Mouse (Mus musculus) forebrain, embryonic 12.5 days (tissue): ENCODE data around the gene 4932438H23Rik. TPM values are rescaled to one million over a fixed set of nuclear protein-coding genes. Genes with fewer than 3 reads are reported as not detected.
A peak's percentile ranks its signal among the peaks of the same experiment; 100 is the strongest.
"Not testable (repeated sequence)": the region's sequence is repeated elsewhere in the genome, so short reads cannot be mapped to it uniquely, and the experiment has no call there.

Experiments used
- ATAC-seq: fragments of 200-750 bp; cut with Nextera tagmentation; 2 replicates; pipeline ENCODE4 v1.8.0; 2017; ENCODE audit warnings: moderate TSS enrichment; ENCODE audit not compliant: low FRiP score
- H3K27ac ChIP-seq: fragments of 300-500 bp; sonication (generic); 2 replicates; pipeline ENCODE4 v1.5.1; 2016; ENCODE audit warnings: mild to moderate bottlenecking
- H3K27me3 ChIP-seq: fragments of 300-500 bp; sonication (generic); 2 replicates; pipeline ENCODE4 v1.6.1; 2016; ENCODE audit warnings: mild to moderate bottlenecking
- H3K36me3 ChIP-seq: fragments of 300-500 bp; sonication (generic); replicated peaks from 2 replicates; pipeline ENCODE4 v1.6.1; 2016; ENCODE audit warnings: mild to moderate bottlenecking
- H3K4me1 ChIP-seq: fragments of 300-500 bp; sonication (generic); 2 replicates; pipeline ENCODE4 v1.6.1; 2016
- H3K4me2 ChIP-seq: fragments of 300-500 bp; sonication (generic); 2 replicates; pipeline ENCODE4 v1.6.1; 2016; ENCODE audit warnings: mild to moderate bottlenecking, moderate library complexity
- H3K4me3 ChIP-seq: fragments of 300-500 bp; sonication (generic); replicated peaks from 2 replicates; pipeline ENCODE4 v1.5.1; 2016; ENCODE audit warnings: mild to moderate bottlenecking
- H3K9ac ChIP-seq: fragments of 300-500 bp; sonication (generic); 2 replicates; pipeline ENCODE4 v1.6.1; 2016; ENCODE audit warnings: mild to moderate bottlenecking
- H3K9me3 ChIP-seq: fragments of 300-500 bp; sonication (generic); 2 replicates; pipeline ENCODE4 v1.6.1; 2016
- WGBS: fragments of 180-500 bp; shearing (Covaris S2); methylation state at CpG from one replicate; pipeline ENCODE4 v1.1.7; 2016; 5-methylcytosine and 5-hydroxymethylcytosine counted together
- polyA plus RNA-seq: library from polyadenylated mRNA; unstranded; fragments of >200 nt; fragmentation: Nextera tagmentation; extraction: Ambion mirVana; gene quantifications from 2 replicates; pipeline ENCODE4 v1.2.1, GENCODE M21; 2016

Gene 4932438H23Rik
- polyA plus RNA-seq, 1 experiment from 2014 or later, result 0.43 TPM

DNA sequence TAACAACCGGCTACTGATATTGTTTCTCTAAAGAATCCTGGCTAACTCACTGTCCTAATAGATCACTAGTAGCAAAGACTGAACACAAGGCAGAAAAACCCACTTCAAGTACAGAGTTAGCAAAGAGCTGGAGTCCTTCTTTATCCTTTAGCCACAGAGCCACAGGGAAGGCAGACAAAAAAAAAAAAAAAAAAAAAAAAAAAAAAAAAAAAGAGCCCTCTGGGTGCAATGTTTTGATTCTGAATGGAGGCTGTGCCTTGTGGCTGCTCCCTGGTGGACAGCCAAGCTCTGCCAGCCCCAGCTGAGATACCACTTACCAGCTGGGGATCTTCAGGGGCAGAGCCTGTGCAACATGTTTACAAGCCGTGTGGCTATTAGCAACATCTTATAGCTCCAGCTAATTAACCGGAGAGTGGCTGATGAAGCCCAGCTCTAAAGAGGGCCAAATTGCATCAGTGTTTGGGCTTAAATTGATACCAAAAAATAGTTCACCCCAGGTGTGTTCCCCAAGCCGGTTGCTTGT, 2.1 kb upstream of the 4932438H23Rik start:
- Histone ChIP-seq H3K9ac (no peak overlapping the region), H3K27ac (no peak overlapping the region), H3K4me1 (peaks cover 25% of the 10 kb centered on the region), H3K4me2 (no peak overlapping the region), H3K27me3 (peaks cover 39% of the 10 kb centered on the region), H3K9me3 (no peaks in the 10 kb centered on the region), H3K4me3 (no peak overlapping the region), H3K36me3 (no peaks in the 10 kb centered on the region)
- WGBS, result 66% methylated on average over 4 of the region's 4 CpGs
- ATAC-seq, result no peak

GRCm38 (mm10) chr16:91096016-91096415, 1.1 kb upstream of the 4932438H23Rik start:
- H3K4me2 ChIP-seq, result no peak overlapping the region
- no peaks in the 10 kb centered on the region for H3K36me3 ChIP-seq
- no peak for ATAC-seq
- 89% methylated on average over 2 of the region's 2 CpGs for WGBS
- peaks cover 25% of the 10 kb centered on the region for H3K4me1 ChIP-seq
- peaks cover 48% of the 10 kb centered on the region for H3K27me3 ChIP-seq
- no peak overlapping the region for H3K4me3 ChIP-seq
- H3K9me3 ChIP-seq, result no peaks in the 10 kb centered on the region
- H3K9ac ChIP-seq, result no peak overlapping the region
- no peak overlapping the region for H3K27ac ChIP-seq

DNA sequence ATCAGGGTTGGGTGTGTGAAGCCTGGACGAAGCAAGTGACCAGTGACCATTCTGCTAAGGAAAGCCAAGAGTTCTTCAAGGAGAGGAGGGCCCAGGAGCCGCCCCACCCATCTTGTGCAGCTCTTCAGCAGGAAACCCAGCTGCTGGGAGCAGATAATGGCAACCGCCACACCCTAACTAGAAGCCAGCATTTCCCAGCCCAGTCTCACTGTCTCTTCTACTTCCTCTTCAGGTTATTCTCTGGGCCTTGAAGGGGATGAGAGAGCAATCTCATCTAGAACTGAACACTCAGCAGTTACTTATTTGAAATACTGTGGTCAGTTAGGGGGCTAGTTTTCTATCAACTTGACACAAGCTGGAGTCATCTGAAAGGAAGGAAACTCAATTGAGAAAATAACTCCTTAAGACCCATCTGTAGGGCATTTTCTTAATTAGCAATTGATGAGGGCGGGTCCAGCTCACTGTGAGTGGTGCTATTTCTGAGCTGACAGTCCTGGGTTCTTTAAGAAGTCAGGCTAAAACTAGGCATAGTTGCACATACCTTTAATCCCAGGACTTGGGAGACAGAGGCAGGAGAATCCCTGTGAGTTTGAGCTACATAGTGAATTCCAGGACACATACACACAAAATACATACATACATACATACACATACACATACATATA, 8.1 kb downstream of the 4932438H23Rik start:
- Histone ChIP-seq H3K9ac (no peak overlapping the region), H3K4me2 (no peak overlapping the region), H3K36me3 (no peaks in the 10 kb centered on the region), H3K27me3 (peaks cover 23% of the 10 kb centered on the region), H3K4me1 (no peaks in the 10 kb centered on the region), H3K27ac (no peak overlapping the region), H3K9me3 (0 out of 2 replicates have a peak, but pooled peaks cover 7% of the 10 kb centered on the region), H3K4me3 (no peak overlapping the region)
- WGBS, result 79% methylated on average over 4 of the region's 4 CpGs
- ATAC-seq, result no peak

DNA sequence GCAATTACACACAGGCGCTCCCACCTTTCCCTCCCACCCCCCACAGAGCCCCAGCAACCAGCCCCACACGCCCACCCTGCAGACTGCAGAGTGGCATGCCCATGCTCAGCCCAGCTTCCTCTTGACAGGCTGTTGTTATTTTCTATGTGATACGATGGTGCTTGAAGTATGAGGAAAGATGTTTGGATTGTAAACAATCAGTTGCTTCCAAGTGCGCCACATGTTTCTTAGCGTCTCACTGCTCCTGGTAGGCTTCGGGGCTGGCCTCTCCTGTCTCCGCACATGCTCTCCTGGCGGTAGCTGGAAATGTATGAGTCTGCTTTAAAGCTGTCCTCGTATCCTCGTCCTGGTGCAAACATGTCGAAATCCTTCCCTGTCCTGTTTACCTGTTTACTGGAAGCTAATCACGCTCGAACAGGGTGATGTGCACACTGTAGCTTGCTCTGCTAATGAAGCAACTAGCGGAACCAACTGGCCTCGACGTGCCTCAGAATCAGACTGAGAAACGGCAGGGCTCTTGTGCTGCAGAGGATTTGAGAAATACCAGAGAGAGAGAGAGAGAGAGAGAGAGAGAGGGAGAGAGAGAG, 9.6 kb downstream of the 4932438H23Rik start:
- Histone ChIP-seq H3K9me3 (0 out of 2 replicates have a peak, but pooled peaks cover 7% of the 10 kb centered on the region), H3K27me3 (peaks cover 21% of the 10 kb centered on the region; the same call in 1 of the 2 replicates), H3K27ac (no peak overlapping the region), H3K9ac (no peak overlapping the region), H3K4me2 (no peak overlapping the region), H3K36me3 (no peaks in the 10 kb centered on the region), H3K4me3 (no peak overlapping the region), H3K4me1 (no peaks in the 10 kb centered on the region)
- 69% methylated on average over 17 of the region's 17 CpGs for WGBS
- no peak for ATAC-seq

- H3K4me3 ChIP-seq, result no peak overlapping the region
- H3K9me3 ChIP-seq, result 0 out of 2 replicates have a peak, but pooled peaks cover 7% of the 10 kb centered on the region
- H3K36me3 ChIP-seq, result no peaks in the 10 kb centered on the region
- H3K27ac ChIP-seq, result no peak overlapping the region
- no peak for ATAC-seq
- no peak overlapping the region for H3K4me2 ChIP-seq
- peaks cover 29% of the 10 kb centered on the region; the same call in 1 of the 2 replicates for H3K27me3 ChIP-seq
- WGBS, result 92% methylated on average over 21 of the region's 21 CpGs
- no peaks in the 10 kb centered on the region for H3K4me1 ChIP-seq
- no peak overlapping the region for H3K9ac ChIP-seq
These were observed 10.3 kb downstream of the 4932438H23Rik start for GRCm38 (mm10) chr16:91084307-91085238.

DNA sequence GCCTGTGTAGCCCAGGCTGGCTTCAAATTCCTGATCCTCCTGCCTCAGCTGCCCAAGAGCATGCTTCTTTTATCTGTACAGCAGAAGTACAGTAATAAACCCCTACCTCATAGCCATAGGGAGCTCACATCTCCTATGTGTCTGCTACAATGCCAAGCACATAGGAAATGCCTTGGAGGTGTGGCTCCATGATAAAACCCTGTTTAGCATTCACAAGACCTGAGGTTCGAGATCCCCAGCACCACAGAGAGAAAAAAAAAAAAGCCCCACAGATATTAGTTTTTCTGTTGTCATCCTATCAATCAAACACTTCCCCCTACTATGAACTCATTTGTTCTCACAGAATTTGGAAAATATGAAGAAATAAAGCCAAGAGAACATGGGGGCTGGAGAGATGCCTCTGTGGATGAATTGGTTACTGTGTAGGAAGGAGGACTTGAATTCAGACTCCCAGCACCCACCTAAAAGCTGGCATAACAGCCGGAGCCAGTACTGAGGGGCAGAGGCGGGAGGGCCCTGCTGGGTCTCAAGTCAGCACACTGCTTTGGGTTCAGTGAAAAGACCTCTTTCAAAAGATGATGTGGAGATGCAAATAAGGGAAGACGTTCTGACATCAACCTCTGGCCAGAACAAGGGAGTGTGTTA, 11.8 kb downstream of the 4932438H23Rik start:
- Histone ChIP-seq H3K4me1 (no peaks in the 10 kb centered on the region), H3K4me2 (no peak overlapping the region), H3K36me3 (no peaks in the 10 kb centered on the region), H3K27ac (no peak overlapping the region), H3K9me3 (peaks cover 12% of the 10 kb centered on the region; the same call in 1 of the 2 replicates), H3K4me3 (no peak overlapping the region), H3K27me3 (peaks cover 33% of the 10 kb centered on the region; the same call in 1 of the 2 replicates), H3K9ac (no peak overlapping the region)
- 65% methylated on average over 4 of the region's 4 CpGs for WGBS
- ATAC-seq, result no peak

DNA sequence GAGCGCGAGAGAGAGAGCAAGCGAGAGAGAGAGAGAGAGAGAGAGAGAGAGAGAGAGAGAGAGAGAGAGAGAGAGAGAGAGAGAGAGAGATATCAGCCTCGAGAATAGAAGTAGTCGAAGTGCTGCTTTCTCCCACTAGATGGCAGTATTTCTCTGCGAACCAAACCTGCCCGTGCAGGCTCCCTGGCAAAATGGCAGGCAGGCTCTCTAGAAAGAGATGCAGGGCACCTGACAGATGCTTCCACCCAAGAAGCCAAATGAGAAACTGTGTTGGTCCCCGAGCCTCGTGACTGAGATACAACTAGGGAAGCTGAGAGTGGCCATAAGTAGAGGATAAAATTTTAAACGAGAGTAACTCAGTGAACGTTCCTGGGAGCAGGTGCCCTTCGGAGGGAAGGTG, 13.4 kb downstream of the 4932438H23Rik start:
- Histone ChIP-seq H3K4me3 (no peak overlapping the region), H3K4me2 (no peak overlapping the region), H3K4me1 (no peaks in the 10 kb centered on the region), H3K27ac (no peak overlapping the region), H3K27me3 (peaks cover 27% of the 10 kb centered on the region; the same call in 1 of the 2 replicates), H3K9ac (no peak overlapping the region), H3K36me3 (no peaks in the 10 kb centered on the region), H3K9me3 (peaks cover 12% of the 10 kb centered on the region; the same call in 1 of the 2 replicates)
- ATAC-seq, result peak; percentile 69
- WGBS, result 20% methylated on average over 11 of the region's 12 CpGs

GRCm38 (mm10) chr16:91076180-91076579, 18.7 kb downstream of the 4932438H23Rik start:
- no peak overlapping the region for H3K4me3 ChIP-seq
- ATAC-seq, result no peak
- H3K27ac ChIP-seq, result no peak overlapping the region
- peaks cover 27% of the 10 kb centered on the region for H3K27me3 ChIP-seq
- WGBS, result 75% methylated on average over 5 of the region's 5 CpGs
- no peaks in the 10 kb centered on the region for H3K36me3 ChIP-seq
- H3K4me2 ChIP-seq, result no peak overlapping the region
- H3K9ac ChIP-seq, result no peak overlapping the region
- H3K4me1 ChIP-seq, result no peaks in the 10 kb centered on the region
- H3K9me3 ChIP-seq, result peaks cover 6% of the 10 kb centered on the region; the same call in 1 of the 2 replicates

DNA sequence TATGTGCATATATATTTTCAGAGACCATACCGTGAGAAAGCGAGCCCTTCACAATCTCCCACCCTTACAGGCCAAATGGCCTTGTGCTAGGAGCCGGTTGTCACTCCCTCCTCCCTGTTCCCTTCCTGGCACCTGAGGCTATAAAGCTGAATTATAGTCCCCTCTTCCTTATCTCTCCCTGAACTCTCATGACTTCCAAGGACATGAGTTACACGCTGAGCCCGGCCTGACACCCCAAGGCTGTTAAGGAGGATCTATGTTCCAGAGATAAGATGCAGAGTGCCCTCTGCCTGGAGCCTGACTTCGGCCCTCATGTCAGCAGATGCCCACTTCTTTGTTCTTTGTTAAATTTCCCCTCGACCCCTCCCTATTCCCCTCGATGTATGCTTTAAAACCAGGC, 19.5 kb downstream of the 4932438H23Rik start:
- WGBS, result 86% methylated on average over 8 of the region's 8 CpGs
- not testable (repeated sequence) for H3K4me2 ChIP-seq, H3K9ac ChIP-seq, ATAC-seq, H3K27ac ChIP-seq, H3K4me3 ChIP-seq, H3K4me1 ChIP-seq, H3K9me3 ChIP-seq, H3K36me3 ChIP-seq
- peaks cover 20% of the 10 kb centered on the region for H3K27me3 ChIP-seq

DNA sequence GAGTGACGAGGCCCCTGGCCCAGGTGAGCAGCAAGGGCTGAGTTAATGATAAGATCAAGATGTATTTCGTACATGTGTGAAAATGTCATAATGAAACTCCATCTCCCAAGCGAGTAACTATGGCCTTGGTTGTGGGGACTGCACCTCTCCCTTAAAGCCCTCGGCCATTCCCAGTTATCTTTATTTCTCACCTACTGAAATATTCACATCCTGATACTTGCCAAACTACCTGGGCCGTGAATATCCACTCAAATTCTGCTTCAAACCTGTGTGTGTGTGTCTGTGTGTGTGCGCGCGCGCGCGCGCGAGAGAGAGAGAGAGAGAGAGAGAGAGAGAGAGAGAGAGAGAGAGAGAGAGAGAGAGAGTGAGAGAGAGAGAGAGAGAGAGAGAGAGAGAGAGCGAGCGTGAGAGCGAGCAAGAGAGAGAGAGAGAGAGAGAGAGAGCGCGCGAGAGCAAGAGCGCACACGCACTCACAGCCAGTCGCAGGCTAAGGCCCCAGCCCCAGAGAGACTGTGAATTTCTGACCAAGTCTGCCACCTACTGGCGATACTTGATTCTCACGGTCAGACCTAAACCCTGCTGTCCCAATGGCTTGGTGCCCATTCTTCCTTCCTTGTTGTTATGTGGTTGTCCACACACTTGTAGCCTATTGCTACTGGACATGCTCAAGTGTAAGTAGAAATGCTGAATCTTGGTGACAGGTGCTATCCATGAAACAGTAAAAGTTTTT, 21.6 kb downstream of the 4932438H23Rik start:
- Histone ChIP-seq H3K9me3 (no peaks in the 10 kb centered on the region), H3K27ac (no peak overlapping the region), H3K9ac (no peak overlapping the region), H3K4me1 (peaks cover 8% of the 10 kb centered on the region), H3K36me3 (no peaks in the 10 kb centered on the region), H3K4me3 (no peak overlapping the region), H3K4me2 (peak overlapping the region; percentile 34), H3K27me3 (peaks cover 8% of the 10 kb centered on the region)
- ATAC-seq, result peak; percentile 95
- 43% methylated on average over 22 of the region's 24 CpGs for WGBS

GRCm38 (mm10) chr16:91072256-91072655, 22.7 kb downstream of the 4932438H23Rik start:
- WGBS, result 98% methylated on average over 1 of the region's 1 CpGs

More at GRCm38 (mm10) chr16:91072256-91072655, 22.7 kb downstream of the 4932438H23Rik start:
- Histone ChIP-seq H3K27ac (no peak overlapping the region), H3K9ac (no peak overlapping the region), H3K4me1 (peaks cover 8% of the 10 kb centered on the region), H3K4me2 (no peak overlapping the region), H3K9me3 (no peaks in the 10 kb centered on the region), H3K4me3 (no peak overlapping the region), H3K27me3 (peaks cover 8% of the 10 kb centered on the region), H3K36me3 (no peaks in the 10 kb centered on the region)
- no peak for ATAC-seq
